Mouse (Mus musculus) erythroblast, embryonic 14.5 days (primary cell): ENCODE measurements around the gene Rbfox1.

Experiments used
- GATA1 ChIP-seq: IDR thresholded peaks from 2 replicates; pipeline ENCODE4 v1.6.1; 2012; ENCODE audit warnings: low read length, inconsistent platforms, mixed read lengths
- TAL1 ChIP-seq: IDR thresholded peaks from 3 replicates; pipeline ENCODE4 v1.6.1; 2012; ENCODE audit warnings: low read length, inconsistent platforms, mixed read lengths

DNA sequence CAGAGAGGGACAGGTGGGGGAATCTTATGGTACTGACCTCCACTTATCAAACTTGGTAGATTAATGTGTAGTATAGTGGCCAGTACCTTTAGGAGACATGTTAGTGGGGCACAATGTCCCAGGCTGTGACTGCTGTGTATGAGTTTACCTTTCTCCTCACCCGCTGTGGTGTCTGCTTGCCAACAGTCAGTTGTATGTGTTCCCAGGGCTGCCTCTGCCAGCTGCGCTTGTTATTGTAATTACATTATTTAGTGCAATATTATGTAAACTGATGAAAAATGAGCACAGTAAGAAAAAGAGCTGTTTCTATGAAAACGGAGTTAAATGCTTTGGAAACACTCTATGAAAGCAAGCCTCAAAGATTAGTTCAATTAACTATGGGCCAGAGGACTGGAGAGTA lies 928.7 kb downstream of the Rbfox1 start:
- no peak for TF ChIP-seq GATA1
- no peak for TF ChIP-seq TAL1
